Mouse (Mus musculus): ENCODE measurements around the gene Slc6a6.
A peak's percentile ranks its signal among the peaks of the same experiment; 100 is the strongest.

Slc6a6 gene

GRCm38 (mm10) chr6:91683602-91684473 is at the start of gene Slc6a6:
TSS of gene Slc6a6 (plus strand) at chr6:91684053.
- peak; percentile 72 for DNase-seq (ENCODE audit: low read depth, low spot score)

GRCm38 (mm10) chr6:91634417-91634816 is 49.4 kb upstream of the Slc6a6 start:
- no peak for DNase-seq (ENCODE audit: low read depth, low spot score)

- DNase-seq (ENCODE audit: low read depth, low spot score): no peak
Observed at GRCm38 (mm10) chr6:91634876-91635275, 49.0 kb upstream of the Slc6a6 start.

- no peak for DNase-seq (ENCODE audit: low read depth, low spot score)
Observed at GRCm38 (mm10) chr6:91638204-91638995, 45.5 kb upstream of the Slc6a6 start.

GRCm38 (mm10) chr6:91643011-91643410 is 40.8 kb upstream of the Slc6a6 start:
- no peak for DNase-seq (ENCODE audit: low read depth, low spot score)

- DNase-seq (ENCODE audit: low read depth, low spot score): no peak
Observed at GRCm38 (mm10) chr6:91643416-91643921, 40.4 kb upstream of the Slc6a6 start.

- DNase-seq (ENCODE audit: low read depth, low spot score): no peak
Observed at GRCm38 (mm10) chr6:91646019-91646418, 37.8 kb upstream of the Slc6a6 start.

GRCm38 (mm10) chr6:91646822-91647221 is 37.0 kb upstream of the Slc6a6 start:
- no peak for DNase-seq (ENCODE audit: low read depth, low spot score)

- DNase-seq (ENCODE audit: low read depth, low spot score): no peak
Observed at GRCm38 (mm10) chr6:91647385-91647791, 36.5 kb upstream of the Slc6a6 start.

- no peak for DNase-seq (ENCODE audit: low read depth, low spot score)
Observed at GRCm38 (mm10) chr6:91650255-91650654, 33.6 kb upstream of the Slc6a6 start.

GRCm38 (mm10) chr6:91652296-91652695 is 31.6 kb upstream of the Slc6a6 start:
- no peak for DNase-seq (ENCODE audit: low read depth, low spot score)

GRCm38 (mm10) chr6:91655244-91655643 is 28.6 kb upstream of the Slc6a6 start:
- DNase-seq (ENCODE audit: low read depth, low spot score): no peak

- no peak for DNase-seq (ENCODE audit: low read depth, low spot score)
Observed at GRCm38 (mm10) chr6:91655874-91656433, 27.9 kb upstream of the Slc6a6 start.

- no peak for DNase-seq (ENCODE audit: low read depth, low spot score)
Observed at GRCm38 (mm10) chr6:91658288-91658687, 25.6 kb upstream of the Slc6a6 start.

GRCm38 (mm10) chr6:91659841-91660509 is 23.9 kb upstream of the Slc6a6 start:
- no peak for DNase-seq (ENCODE audit: low read depth, low spot score)

- DNase-seq (ENCODE audit: low read depth, low spot score): no peak
Observed at GRCm38 (mm10) chr6:91662301-91662700, 21.6 kb upstream of the Slc6a6 start.

- no peak for DNase-seq (ENCODE audit: low read depth, low spot score)
Observed at GRCm38 (mm10) chr6:91663616-91664015, 20.2 kb upstream of the Slc6a6 start.

- DNase-seq (ENCODE audit: low read depth, low spot score): no peak
Observed at GRCm38 (mm10) chr6:91665267-91665666, 18.6 kb upstream of the Slc6a6 start.

GRCm38 (mm10) chr6:91665990-91666700 is 17.7 kb upstream of the Slc6a6 start:
- DNase-seq (ENCODE audit: low read depth, low spot score): no peak

GRCm38 (mm10) chr6:91667141-91667540 is 16.7 kb upstream of the Slc6a6 start:
- no peak for DNase-seq (ENCODE audit: low read depth, low spot score)

- DNase-seq (ENCODE audit: low read depth, low spot score): no peak
Observed at GRCm38 (mm10) chr6:91668276-91668675, 15.6 kb upstream of the Slc6a6 start.

Data from c-Kit-negative CD71-positive TER-119-positive erythroid progenitor cells, embryonic 14.5 days (primary cell).